Mouse (Mus musculus): ENCODE measurements around the gene Spata7.

DNA sequence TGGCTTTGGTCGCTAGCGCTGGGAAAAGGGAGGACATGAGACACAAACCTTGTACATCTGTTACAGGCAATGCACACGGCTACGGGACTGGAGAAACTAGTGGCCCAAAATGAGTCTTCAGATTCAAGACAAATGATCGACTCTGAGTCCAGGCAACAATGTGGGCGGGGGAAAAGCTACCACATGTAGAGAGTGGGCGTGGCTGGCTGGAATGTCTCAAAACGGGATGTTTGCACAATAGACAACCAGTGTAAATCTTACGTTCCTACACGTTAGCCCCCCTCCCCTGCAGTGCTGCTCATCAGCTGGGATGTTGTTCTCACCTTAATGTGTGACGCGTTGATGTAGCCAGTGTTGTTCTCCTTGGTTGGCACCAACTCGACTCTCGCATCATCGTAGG is 54.2 kb downstream of the Spata7 start:
- TF ChIP-seq POLR2A (IDR thresholded peaks at IDR 0.05; ENCODE audit: borderline replicate concordance, extremely low read depth, low read depth, low read length) (no peak), CTCF (IDR thresholded peaks at IDR 0.05; ENCODE audit: insufficient read depth, low read length) (no peak)
